Mouse (Mus musculus) CH12.LX (cell line): ENCODE results near the gene Traf3. TPM values are rescaled to one million over a fixed set of nuclear protein-coding genes. Genes with fewer than 3 reads are reported as not detected.

Experiments used
- DNase-seq: peaks from one replicate; pipeline ENCODE4 v3.0.0-alpha.2; 2013; ENCODE audit errors: extremely low read depth
- H3K27ac ChIP-seq: 2 replicates; pipeline ENCODE4 v1.5.1; 2012; ENCODE audit warnings: low read depth, mild to moderate bottlenecking, control low read depth, moderate library complexity; ENCODE audit not compliant: insufficient read depth
- H3K27me3 ChIP-seq: replicated peaks from 2 replicates; pipeline ENCODE3; 2012; ENCODE audit warnings: inconsistent platforms
- H3K36me3 ChIP-seq, 2 experiments: replicated peaks in 1 of 2; 2 replicates each; pipeline versions ENCODE3 to v1.6.1; 2012; ENCODE audit warnings: inconsistent platforms in 1 of 2, low read length in 1 of 2, mild to moderate bottlenecking in 1 of 2, mixed read lengths in 1 of 2, moderate library complexity in 1 of 2; ENCODE audit not compliant: control insufficient read depth in 1 of 2, insufficient read depth in 1 of 2
- H3K4me1 ChIP-seq, 2 experiments: 2 replicates each; pipeline ENCODE4 v1.6.1; 2012; ENCODE audit warnings: inconsistent platforms in 1 of 2, moderate library complexity in 1 of 2; ENCODE audit not compliant: insufficient read depth in 2 of 2, control insufficient read depth in 1 of 2
- H3K4me2 ChIP-seq: 2 replicates; pipeline ENCODE4 v1.6.1; 2012; ENCODE audit warnings: low read depth, mild to moderate bottlenecking, control low read depth; ENCODE audit not compliant: poor library complexity, insufficient read depth, severe bottlenecking
- H3K4me3 ChIP-seq, 3 experiments: fragments of 150-350 bp in 1 of 3; sonication (generic) in 1 of 3; replicated peaks in 1 of 3; 2 replicates each; pipeline versions ENCODE3 to v1.5.1; 2011 to 2012; ENCODE audit warnings: low read depth in 2 of 3, low read length in 2 of 3, mild to moderate bottlenecking in 2 of 3, moderate library complexity in 2 of 3, control low read depth in 1 of 3, improper control_type of control experiment in 1 of 3, inconsistent platforms in 1 of 3, mixed read lengths in 1 of 3; ENCODE audit not compliant: poor library complexity in 1 of 3
- H3K79me2 ChIP-seq: replicated peaks from 2 replicates; pipeline ENCODE4 v1.6.1; 2012; ENCODE audit warnings: mild to moderate bottlenecking, moderate library complexity; ENCODE audit not compliant: control insufficient read depth, poor library complexity, insufficient read depth, severe bottlenecking; ENCODE audit errors: extremely low read depth
- H3K9ac ChIP-seq: 2 replicates; pipeline ENCODE4 v1.6.1; 2012; ENCODE audit warnings: low read depth, mild to moderate bottlenecking, control low read depth, moderate library complexity; ENCODE audit not compliant: insufficient read depth
- H3K9me3 ChIP-seq: replicated peaks from 2 replicates; pipeline ENCODE3; 2012; ENCODE audit warnings: low read length, inconsistent platforms, mixed read lengths
- BHLHE40 ChIP-seq: IDR thresholded peaks from 2 replicates; pipeline ENCODE4 v1.6.1; 2011; ENCODE audit warnings: mild to moderate bottlenecking, low read depth, low read length, improper control_type of control experiment
- CHD1 ChIP-seq: IDR thresholded peaks from 2 replicates; pipeline ENCODE4 v1.6.1; 2012; ENCODE audit warnings: low read depth, low read length, improper control_type of control experiment, inconsistent platforms
- CHD2 ChIP-seq: IDR thresholded peaks from 2 replicates; pipeline ENCODE4 v1.6.1; 2011; ENCODE audit warnings: low read length, improper control_type of control experiment
- CTCF ChIP-seq, 2 experiments: IDR thresholded peaks in 1 of 2; conservative IDR thresholded peaks in 1 of 2; 2 replicates each; pipeline ENCODE4 v1.5.1; 2011 to 2012; ENCODE audit warnings: low read depth in 2 of 2, low read length in 2 of 2, improper control_type of control experiment in 1 of 2, inconsistent platforms in 1 of 2, mild to moderate bottlenecking in 1 of 2, moderate library complexity in 1 of 2
- E2F4 ChIP-seq: IDR thresholded peaks from 2 replicates; pipeline ENCODE4 v1.6.1; 2011; ENCODE audit warnings: low read depth, low read length, improper control_type of control experiment; ENCODE audit not compliant: insufficient replicate concordance
- ELF1 ChIP-seq: IDR thresholded peaks from 2 replicates; pipeline ENCODE4 v1.6.1; 2014; ENCODE audit warnings: low read depth, mild to moderate bottlenecking, inconsistent platforms, low read length, improper control_type of control experiment
- EP300 ChIP-seq: IDR thresholded peaks from 2 replicates; pipeline ENCODE4 v1.6.1; 2011; ENCODE audit warnings: low read length, improper control_type of control experiment
- ETS1 ChIP-seq: conservative IDR thresholded peaks from 2 replicates; pipeline ENCODE4 v1.6.1; 2012; ENCODE audit warnings: low read depth, mild to moderate bottlenecking, inconsistent platforms, low read length, improper control_type of control experiment, moderate library complexity
- GABPA ChIP-seq: IDR thresholded peaks from 2 replicates; pipeline ENCODE4 v1.6.1; 2012; ENCODE audit warnings: low read depth, low read length, improper control_type of control experiment, inconsistent platforms; ENCODE audit not compliant: insufficient replicate concordance
- IRF4 ChIP-seq: IDR thresholded peaks from 2 replicates; pipeline ENCODE4 v1.6.1; 2014; ENCODE audit warnings: low read depth, mild to moderate bottlenecking, inconsistent platforms, low read length, improper control_type of control experiment
- JUN ChIP-seq: IDR thresholded peaks from 2 replicates; pipeline ENCODE4 v1.6.1; 2011; ENCODE audit warnings: low read depth, mild to moderate bottlenecking, low read length, improper control_type of control experiment, moderate library complexity; ENCODE audit not compliant: insufficient read depth
- JUND ChIP-seq: conservative IDR thresholded peaks from 2 replicates; pipeline ENCODE4 v1.6.1; 2011; ENCODE audit warnings: low read depth, low read length, improper control_type of control experiment
- KAT2A ChIP-seq: IDR thresholded peaks from 2 replicates; pipeline ENCODE4 v1.6.1; 2012; ENCODE audit warnings: low read length, improper control_type of control experiment, inconsistent platforms; ENCODE audit not compliant: insufficient replicate concordance
- MAFK ChIP-seq: IDR thresholded peaks from 2 replicates; pipeline ENCODE4 v1.6.1; 2011; ENCODE audit warnings: low read length, improper control_type of control experiment; ENCODE audit not compliant: insufficient replicate concordance
- MAZ ChIP-seq: IDR thresholded peaks from 2 replicates; pipeline ENCODE4 v1.6.1; 2012; ENCODE audit warnings: low read depth, mild to moderate bottlenecking, inconsistent platforms, low read length, improper control_type of control experiment, moderate library complexity
- MEF2A ChIP-seq: IDR thresholded peaks from 2 replicates; pipeline ENCODE4 v1.6.1; 2014; ENCODE audit warnings: low read depth, mild to moderate bottlenecking, inconsistent platforms, low read length, improper control_type of control experiment, borderline replicate concordance
- NRF1 ChIP-seq: IDR thresholded peaks from 2 replicates; pipeline ENCODE4 v1.6.1; 2014; ENCODE audit warnings: low read depth, mild to moderate bottlenecking, inconsistent platforms, low read length, improper control_type of control experiment, moderate library complexity
- PAX5 ChIP-seq: IDR thresholded peaks from 2 replicates; pipeline ENCODE4 v1.6.1; 2012; ENCODE audit warnings: low read length, inconsistent platforms, mixed read lengths
- POLR2A ChIP-seq: IDR thresholded peaks from 2 replicates; pipeline ENCODE4 v1.6.1; 2011; ENCODE audit warnings: low read depth, mild to moderate bottlenecking, improper control_type of control experiment, low read length
- POLR2AphosphoS2 ChIP-seq: IDR thresholded peaks from 2 replicates; pipeline ENCODE4 v1.6.1; 2011; ENCODE audit warnings: low read depth, low read length, improper control_type of control experiment
- SIN3A ChIP-seq: IDR thresholded peaks from 2 replicates; pipeline ENCODE4 v1.6.1; 2012; ENCODE audit warnings: low read length, improper control_type of control experiment, inconsistent platforms
- SMC3 ChIP-seq: IDR thresholded peaks from 2 replicates; pipeline ENCODE4 v1.6.1; 2011; ENCODE audit warnings: low read depth, low read length, improper control_type of control experiment
- TBP ChIP-seq: conservative IDR thresholded peaks from 2 replicates; pipeline ENCODE4 v1.6.1; 2011; ENCODE audit warnings: low read depth, low read length, improper control_type of control experiment
- TCF12 ChIP-seq: IDR thresholded peaks from 2 replicates; pipeline ENCODE4 v1.6.1; 2014; ENCODE audit warnings: low read depth, mild to moderate bottlenecking, inconsistent platforms, low read length, improper control_type of control experiment
- UBTF ChIP-seq: IDR thresholded peaks from 2 replicates; pipeline ENCODE4 v1.6.1; 2012; ENCODE audit warnings: low read depth, mild to moderate bottlenecking, inconsistent platforms, low read length, improper control_type of control experiment, moderate library complexity
- USF2 ChIP-seq: conservative IDR thresholded peaks from 2 replicates; pipeline ENCODE4 v1.6.1; 2011; ENCODE audit warnings: low read depth, low read length, improper control_type of control experiment
- ZMIZ1 ChIP-seq: IDR thresholded peaks from 2 replicates; pipeline ENCODE4 v1.6.1; 2012; ENCODE audit warnings: low read depth, mild to moderate bottlenecking, inconsistent platforms, low read length, improper control_type of control experiment
- ZNF384 ChIP-seq: IDR thresholded peaks from 2 replicates; pipeline ENCODE4 v1.6.1; 2012; ENCODE audit warnings: low read depth, low read length, improper control_type of control experiment, inconsistent platforms
- dilution Hi-C: fragments of 300-500 bp; cut with MboI; formaldehyde crosslinking; loops from 2 replicates; pipeline ENCODE4 v1.14.3; 2020; ENCODE audit warnings: low sequenced_read_pairs; ENCODE audit not compliant: extremely low pct_unique_long_range_greater_than_20kb, extremely low pct_ligation_motif_present
- in situ Hi-C: fragments of 300-500 bp; cut with MboI; formaldehyde crosslinking; loops from 3 replicates; pipeline ENCODE4 v1.14.3; 2019; ENCODE audit warnings: low sequenced_read_pairs, low pct_ligation_motif_present, low pct_unique_long_range_greater_than_20kb, mixed read lengths
- polyA plus RNA-seq: library from polyadenylated mRNA; unstranded; fragments of >175 nt; gene quantifications from 2 replicates; pipeline ENCODE4 v1.2.1, GENCODE M21; 2012; ENCODE audit warnings: low read depth; ENCODE audit not compliant: insufficient read length
- total RNA-seq, 2 experiments: library from RNA; depleted of rRNA; stranded (reverse); fragments of 300-350 nt in 1 of 2; fragments of >200 nt in 1 of 2; gene quantifications; 2 replicates each; pipeline ENCODE4 v1.2.3; 2012 to 2014

Gene Traf3
- total and polyA plus RNA-seq, 3 experiments = 10.9 to 33.1 (median 17.5) TPM

DNA sequence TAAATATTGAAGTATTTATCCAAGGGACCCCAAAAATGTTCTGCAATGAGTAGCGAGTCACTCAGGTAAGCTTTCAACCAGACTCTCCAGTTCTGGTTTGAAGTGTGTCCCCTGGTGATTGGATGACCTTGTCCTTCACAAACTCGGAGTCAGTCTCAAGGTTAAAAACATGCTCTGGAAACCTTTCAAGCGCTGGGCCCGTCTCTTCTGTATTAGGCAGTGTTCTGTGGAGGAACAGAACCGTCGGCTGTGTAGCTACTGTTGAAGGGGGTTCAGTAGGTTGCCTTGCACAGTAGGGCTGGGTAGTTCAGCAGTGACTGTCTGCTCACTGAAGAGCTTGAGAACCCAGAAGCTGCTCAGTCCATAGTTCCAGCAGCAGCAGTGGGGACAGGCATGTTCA, 11.5 kb upstream of the Traf3 start:
- dilution Hi-C loops = no loop called here
- H3K4me1 ChIP-seq = peaks cover 8 to 37% of the 10 kb centered on the region in 2 experiments
- H3K27me3 ChIP-seq = no peaks in the 10 kb centered on the region
- no peak for TF ChIP-seq ELF1
- TF ChIP-seq KAT2A = no peak
- no peak for TF ChIP-seq JUN
- TF ChIP-seq ZMIZ1 = no peak
- no peak for TF ChIP-seq GABPA
- TF ChIP-seq CHD2 = no peak
- no peak for TF ChIP-seq E2F4
- TF ChIP-seq CHD1 = no peak
- TF ChIP-seq MEF2A = no peak
- TF ChIP-seq TBP = no peak
- TF ChIP-seq ZNF384 = no peak
- TF ChIP-seq IRF4 = no peak
- no peak for TF ChIP-seq UBTF
- no peak for TF ChIP-seq TCF12
- no peak for TF ChIP-seq BHLHE40
- TF ChIP-seq, all 38 proteins: peak for 0
- H3K36me3 ChIP-seq = peaks cover 0 to 2% of the 10 kb centered on the region in 2 experiments
- no peak overlapping the region for H3K4me3 ChIP-seq
- in situ Hi-C loops = no loop called here
- H3K27ac ChIP-seq = no peak overlapping the region
- no peaks in the 10 kb centered on the region for H3K9me3 ChIP-seq
- no peak overlapping the region for H3K4me2 ChIP-seq
- no peak for DNase-seq
- H3K9ac ChIP-seq = no peak overlapping the region
- no peaks in the 10 kb centered on the region; the same call in 1 of the 2 replicates for H3K79me2 ChIP-seq

DNA sequence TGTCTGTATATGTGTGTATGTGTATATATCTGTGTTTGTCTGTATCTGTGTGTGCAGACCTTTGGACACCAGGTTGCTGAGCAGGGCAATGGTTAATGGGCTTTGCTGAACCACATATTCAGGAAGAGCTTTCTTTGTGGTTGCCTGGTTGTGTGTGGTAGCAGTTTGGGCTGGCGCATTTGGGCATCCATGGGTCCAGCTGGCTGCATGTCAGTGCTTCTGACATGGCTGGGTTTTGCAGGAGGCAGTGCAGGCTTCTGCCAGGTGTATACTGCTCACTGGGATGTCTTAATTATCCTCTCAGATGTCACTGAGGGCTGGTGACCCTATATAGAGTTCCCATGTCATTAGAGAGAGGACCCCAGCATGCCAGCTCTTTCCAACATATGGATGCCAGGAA, 10.4 kb upstream of the Traf3 start:
- in situ Hi-C loops = no loop called here
- Histone ChIP-seq H3K4me3 (no peak overlapping the region), H3K79me2 (no peaks in the 10 kb centered on the region; the same call in 1 of the 2 replicates), H3K4me1 (peaks cover 8 to 28% of the 10 kb centered on the region in 2 experiments; a peak in 3 of 4 replicates), H3K27ac (no peak overlapping the region), H3K9me3 (no peaks in the 10 kb centered on the region), H3K4me2 (no peak overlapping the region), H3K36me3 (peaks cover 0 to 2% of the 10 kb centered on the region in 2 experiments), H3K9ac (no peak overlapping the region), H3K27me3 (no peaks in the 10 kb centered on the region)
- TF ChIP-seq TBP (no peak), CHD2 (no peak), ETS1 (no peak), SMC3 (no peak), BHLHE40 (no peak), SIN3A (no peak), TCF12 (no peak), MAZ (no peak), EP300 (no peak), NRF1 (no peak), E2F4 (no peak), CTCF (conservative IDR thresholded peaks at IDR 0.05 in 1 of 2, IDR thresholded peaks at IDR 0.05 in 1 of 2; ENCODE audit: low read depth in 2 of 2, low read length in 2 of 2) (no peak), UBTF (no peak), MAFK (no peak), POLR2A (no peak), USF2 (no peak), POLR2AphosphoS2 (no peak), JUND (no peak), PAX5 (no peak)
- no peak for DNase-seq
- dilution Hi-C loops = no loop called here
